Mouse (Mus musculus) E14TG2a.4 (cell line): ENCODE measurements around the gene Zfp277.

Source experiments
- H3K27me3 ChIP-seq: 2 replicates; pipeline ENCODE4 v1.6.1; 2014; ENCODE audit warnings: low read length, control low read depth; ENCODE audit not compliant: insufficient read depth
- H3K36me3 ChIP-seq: 2 replicates; pipeline ENCODE4 v1.6.1; 2014; ENCODE audit warnings: low read length, control low read depth; ENCODE audit not compliant: insufficient read depth
- H3K4me1 ChIP-seq: replicated peaks from 2 replicates; pipeline ENCODE4 v1.6.1; 2014; ENCODE audit warnings: low read depth, low read length, control low read depth
- H3K4me3 ChIP-seq: replicated peaks from 2 replicates; pipeline ENCODE4 v1.5.1; 2014; ENCODE audit warnings: mild to moderate bottlenecking, low read length
- H3K9me3 ChIP-seq: 2 replicates; pipeline ENCODE4 v1.6.1; 2014; ENCODE audit warnings: low read length, control low read depth
- CTCF ChIP-seq: conservative IDR thresholded peaks from 2 replicates; pipeline ENCODE4 v1.5.1; 2014; ENCODE audit warnings: low read length
- NANOG ChIP-seq: IDR thresholded peaks from 2 replicates; pipeline ENCODE4 v1.6.1; 2014; ENCODE audit warnings: borderline replicate concordance, low read length, mixed read lengths
- POU5F1 ChIP-seq: IDR thresholded peaks from 2 replicates; pipeline ENCODE4 v1.6.1; 2014; ENCODE audit warnings: low read length, borderline replicate concordance

Gene Zfp277

GRCm38 (mm10) chr12:40424991-40425390 lies 20.7 kb downstream of the Zfp277 start:
- Histone ChIP-seq H3K27me3 (no peaks in the 10 kb centered on the region), H3K9me3 (no peaks in the 10 kb centered on the region), H3K4me1 (no peaks in the 10 kb centered on the region), H3K4me3 (no peak overlapping the region), H3K36me3 (peaks cover 14% of the 10 kb centered on the region)
- TF ChIP-seq NANOG (no peak), CTCF (no peak), POU5F1 (no peak)

- Histone ChIP-seq H3K36me3 (peaks cover 12% of the 10 kb centered on the region), H3K4me1 (no peaks in the 10 kb centered on the region), H3K9me3 (peaks cover 21% of the 10 kb centered on the region), H3K27me3 (no peaks in the 10 kb centered on the region), H3K4me3 (no peak overlapping the region)
- TF ChIP-seq NANOG (no peak), CTCF (no peak), POU5F1 (no peak)
Measured at GRCm38 (mm10) chr12:40417257-40417656, 28.4 kb downstream of the Zfp277 start.

GRCm38 (mm10) chr12:40415312-40415925 lies 30.3 kb downstream of the Zfp277 start:
- no peak overlapping the region for H3K4me3 ChIP-seq
- H3K9me3 ChIP-seq, result peaks cover 38% of the 10 kb centered on the region
- H3K36me3 ChIP-seq, result peaks cover 23% of the 10 kb centered on the region
- no peaks in the 10 kb centered on the region for H3K4me1 ChIP-seq
- no peaks in the 10 kb centered on the region for H3K27me3 ChIP-seq
- TF ChIP-seq NANOG (no peak), POU5F1 (no peak), CTCF (no peak)

- no peak overlapping the region for H3K4me3 ChIP-seq
- H3K9me3 ChIP-seq, result peaks cover 44% of the 10 kb centered on the region
- peaks cover 26% of the 10 kb centered on the region for H3K36me3 ChIP-seq
- H3K27me3 ChIP-seq, result no peaks in the 10 kb centered on the region
- TF ChIP-seq POU5F1 (no peak), NANOG (no peak), CTCF (no peak)
- no peaks in the 10 kb centered on the region for H3K4me1 ChIP-seq
Measured at GRCm38 (mm10) chr12:40414682-40415311, 30.9 kb downstream of the Zfp277 start.

DNA sequence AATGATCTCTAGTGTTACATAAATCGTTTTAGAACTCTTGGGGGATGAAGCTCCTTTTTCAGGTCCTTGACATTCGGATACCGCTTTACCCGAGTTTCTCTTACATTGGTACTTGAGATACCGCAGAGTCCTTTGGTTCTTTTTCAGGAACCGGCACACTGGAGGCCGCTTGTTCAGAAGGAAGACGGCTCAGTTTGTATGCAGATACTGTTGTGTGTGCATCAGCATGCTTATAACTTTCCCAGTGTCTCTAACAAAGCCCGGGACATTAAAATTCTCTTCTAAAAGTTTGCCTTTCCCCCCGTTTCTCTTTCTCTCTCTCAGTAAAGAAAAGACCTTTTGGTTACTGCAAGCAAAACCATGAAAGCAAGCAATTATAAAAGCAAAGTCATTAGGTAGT lies 45.9 kb downstream of the Zfp277 start:
- Histone ChIP-seq H3K4me3 (no peak overlapping the region), H3K4me1 (no peaks in the 10 kb centered on the region), H3K27me3 (no peaks in the 10 kb centered on the region), H3K36me3 (peaks cover 41% of the 10 kb centered on the region), H3K9me3 (peaks cover 71% of the 10 kb centered on the region)
- TF ChIP-seq CTCF (no peak), NANOG (no peak), POU5F1 (no peak)

DNA sequence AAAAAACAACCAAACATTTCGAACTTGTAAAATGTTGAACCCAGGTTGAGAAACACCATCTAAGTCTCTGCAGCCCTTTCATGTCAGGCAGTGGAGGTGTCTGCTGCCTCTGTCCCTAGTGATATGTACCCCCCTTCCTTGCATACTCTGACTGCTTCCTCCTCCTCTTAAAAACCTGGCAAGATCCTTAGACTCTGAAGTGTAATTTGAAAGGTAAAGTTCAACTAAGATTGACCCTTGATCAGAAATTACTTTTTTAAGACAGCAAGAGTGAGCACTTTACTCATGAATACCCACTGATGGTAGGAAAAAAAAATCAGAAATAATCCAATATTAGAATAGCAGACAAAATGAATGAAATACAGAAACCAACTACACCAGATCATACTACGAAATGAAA lies 46.3 kb downstream of the Zfp277 start:
- Histone ChIP-seq H3K4me3 (no peak overlapping the region), H3K27me3 (no peaks in the 10 kb centered on the region), H3K4me1 (no peaks in the 10 kb centered on the region), H3K36me3 (peaks cover 45% of the 10 kb centered on the region), H3K9me3 (peaks cover 75% of the 10 kb centered on the region)
- TF ChIP-seq POU5F1 (no peak), NANOG (no peak), CTCF (no peak)

DNA sequence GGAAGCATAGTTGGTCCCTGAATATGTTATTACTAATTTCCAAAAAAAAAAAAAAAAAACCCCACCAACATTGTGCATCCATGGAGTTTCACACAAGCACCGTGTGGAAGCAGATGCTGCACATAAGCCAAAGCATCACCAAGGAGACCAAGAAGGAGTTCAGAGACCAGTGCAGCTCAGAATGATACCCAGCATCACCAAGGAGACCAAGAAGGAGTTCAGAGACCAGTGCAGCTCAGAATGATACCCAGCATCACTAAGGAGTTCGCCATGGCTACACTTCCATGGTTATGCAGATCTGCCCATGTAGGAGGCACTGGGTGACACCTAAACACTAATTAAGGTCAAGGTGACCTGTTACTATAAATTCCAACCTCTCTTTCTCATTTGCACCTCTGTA lies 46.8 kb downstream of the Zfp277 start:
- H3K9me3 ChIP-seq, result peaks cover 75% of the 10 kb centered on the region
- H3K27me3 ChIP-seq, result no peaks in the 10 kb centered on the region
- TF ChIP-seq POU5F1 (no peak), NANOG (no peak), CTCF (no peak)
- no peak overlapping the region for H3K4me3 ChIP-seq
- no peaks in the 10 kb centered on the region for H3K4me1 ChIP-seq
- peaks cover 45% of the 10 kb centered on the region for H3K36me3 ChIP-seq

DNA sequence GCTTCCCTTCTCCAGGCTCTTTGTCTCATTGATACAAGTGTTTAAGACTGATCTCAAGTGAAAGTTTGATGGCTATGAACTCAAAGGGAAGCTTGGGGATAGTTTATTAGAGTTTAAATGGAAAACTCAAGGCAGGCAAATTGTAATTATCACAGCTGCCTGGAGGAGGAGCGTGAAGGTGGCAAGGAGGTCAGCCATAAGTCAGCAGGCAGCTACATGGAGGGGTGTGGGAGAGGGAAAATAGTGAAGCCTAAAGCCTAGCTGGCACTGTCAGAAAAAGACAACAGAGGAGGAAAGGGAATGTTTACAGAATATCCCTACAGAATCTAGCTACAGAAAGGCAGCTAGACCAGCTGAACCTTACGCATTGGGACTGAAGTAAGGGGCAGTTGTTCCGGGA lies 52.8 kb downstream of the Zfp277 start:
- Histone ChIP-seq H3K27me3 (no peaks in the 10 kb centered on the region), H3K4me1 (no peaks in the 10 kb centered on the region), H3K4me3 (no peak overlapping the region), H3K36me3 (peaks cover 23% of the 10 kb centered on the region), H3K9me3 (peaks cover 34% of the 10 kb centered on the region)
- TF ChIP-seq POU5F1, result no peak
- no peak for TF ChIP-seq NANOG
- no peak for TF ChIP-seq CTCF

DNA sequence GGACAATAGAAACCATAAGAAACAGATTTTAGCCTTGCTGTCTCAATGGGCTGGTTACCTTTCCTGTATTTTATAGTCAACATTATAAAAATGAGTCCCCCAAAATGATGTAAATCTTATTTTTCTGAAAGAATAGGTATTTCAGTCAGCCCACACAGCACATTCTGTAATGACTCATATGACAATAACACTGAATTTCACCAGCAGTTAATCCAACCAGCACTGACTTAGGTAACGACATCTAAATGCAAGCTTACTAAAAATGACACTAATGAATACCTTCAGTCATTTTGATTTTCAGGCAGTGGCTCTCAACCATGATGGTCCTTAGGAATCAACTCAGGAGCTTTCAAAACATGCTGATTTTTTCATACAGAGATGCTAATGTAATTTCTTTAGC lies 54.4 kb downstream of the Zfp277 start:
- H3K36me3 ChIP-seq, result peaks cover 13% of the 10 kb centered on the region
- TF ChIP-seq CTCF (no peak), POU5F1 (no peak), NANOG (no peak)
- H3K9me3 ChIP-seq, result peaks cover 19% of the 10 kb centered on the region
- H3K4me1 ChIP-seq, result no peaks in the 10 kb centered on the region
- H3K4me3 ChIP-seq, result no peak overlapping the region
- no peaks in the 10 kb centered on the region for H3K27me3 ChIP-seq
